Mouse (Mus musculus): ENCODE measurements around the gene Focad.

DNA sequence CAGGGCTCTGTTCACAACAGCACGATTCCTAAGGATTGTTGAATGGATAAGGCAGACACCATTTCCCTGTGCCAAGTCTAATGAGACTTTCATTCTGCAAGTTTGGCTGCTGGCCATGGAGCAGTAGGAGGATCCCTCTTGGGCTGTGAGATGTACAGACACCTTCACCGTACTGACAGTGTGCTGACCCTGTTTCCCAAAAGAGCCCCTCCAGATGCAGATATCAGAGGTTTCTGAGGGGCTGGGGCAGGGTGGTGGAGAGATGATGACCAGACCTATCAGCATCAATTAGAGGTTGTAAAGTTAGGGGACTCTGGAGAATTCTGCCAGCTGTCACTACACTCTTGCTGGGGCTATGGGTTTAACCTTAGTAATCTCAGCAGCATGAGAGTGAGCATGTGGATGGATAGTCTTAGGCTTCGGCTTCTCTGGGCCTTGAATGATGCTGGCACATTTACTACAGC is 115.0 kb downstream of the Focad start:
- TF ChIP-seq CTCF (IDR thresholded peaks at IDR 0.05; ENCODE audit: control insufficient read depth, insufficient read depth, insufficient read length) (no peak), MAX (IDR thresholded peaks at IDR 0.05) (no peak)
